Mouse (Mus musculus) cerebellum, adult 2 months (tissue): ENCODE measurements at regions not wholly inside any gene's neighbourhood (a gene's known extent, or its start where the extent isn't known, plus 50 kb on each side); places are given as distances from the start of the nearest gene placed in this dataset.

Experiments used
- CTCF ChIP-seq: fragments of 200-500 bp; IDR thresholded peaks from 2 replicates; pipeline ENCODE4 v1.5.1; 2011; ENCODE audit warnings: low read depth, mild to moderate bottlenecking, control low read depth, low read length, moderate library complexity, borderline replicate concordance; ENCODE audit not compliant: insufficient read depth
- POLR2A ChIP-seq: fragments of 200-500 bp; IDR thresholded peaks from 2 replicates; pipeline ENCODE4 v1.6.1; 2011; ENCODE audit warnings: low read length, control low read depth, borderline replicate concordance; ENCODE audit not compliant: insufficient read depth

DNA sequence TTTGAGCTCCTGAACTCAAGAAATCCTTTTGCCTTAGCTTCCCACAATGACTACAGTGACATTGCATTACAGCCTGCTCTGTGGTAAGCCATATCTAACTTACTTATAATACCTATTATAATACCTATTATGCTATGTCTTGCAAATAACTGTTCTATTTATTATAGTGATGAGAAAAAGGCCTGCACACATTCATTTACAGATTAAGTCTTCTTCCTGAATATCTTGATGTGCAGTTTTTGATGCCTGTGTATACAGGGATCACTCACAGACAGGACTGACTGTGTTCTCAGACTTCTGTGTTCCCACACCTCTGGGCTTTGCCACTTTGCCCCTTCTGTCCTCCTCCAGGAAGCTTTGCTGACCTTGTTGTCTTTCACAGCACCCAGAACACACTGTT lies 102.8 kb upstream of the Dlg1 start:
- no peak for TF ChIP-seq CTCF
- no peak for TF ChIP-seq POLR2A
